Mouse (Mus musculus) midbrain, embryonic 13.5 days (tissue): ENCODE measurements around the gene Igsf1. TPM values are rescaled to one million over a fixed set of nuclear protein-coding genes. Genes with fewer than 3 reads are reported as not detected.

Source experiments
- ATAC-seq: fragments of 200-750 bp; cut with Nextera tagmentation; 2 replicates; pipeline ENCODE4 v1.8.0; 2017; ENCODE audit warnings: mild to moderate bottlenecking, moderate TSS enrichment, moderate library complexity
- H3K27ac ChIP-seq: fragments of 300-500 bp; sonication (generic); 2 replicates; pipeline ENCODE4 v1.5.1; 2015; ENCODE audit warnings: inconsistent platforms, mild to moderate bottlenecking, moderate library complexity
- H3K27me3 ChIP-seq: fragments of 300-500 bp; sonication (generic); 2 replicates; pipeline ENCODE4 v1.6.1; 2015; ENCODE audit warnings: mild to moderate bottlenecking, inconsistent platforms
- H3K36me3 ChIP-seq: fragments of 300-500 bp; sonication (generic); 2 replicates; pipeline ENCODE4 v1.6.1; 2015; ENCODE audit warnings: mild to moderate bottlenecking, inconsistent platforms
- H3K4me1 ChIP-seq: fragments of 300-500 bp; sonication (generic); replicated peaks from 2 replicates; pipeline ENCODE4 v1.6.1; 2015; ENCODE audit warnings: inconsistent platforms
- H3K4me2 ChIP-seq: fragments of 300-500 bp; sonication (generic); replicated peaks from 2 replicates; pipeline ENCODE4 v1.6.1; 2015; ENCODE audit warnings: moderate library complexity, mild to moderate bottlenecking, inconsistent platforms
- H3K4me3 ChIP-seq: fragments of 300-500 bp; sonication (generic); replicated peaks from 2 replicates; pipeline ENCODE4 v1.5.1; 2015; ENCODE audit warnings: mild to moderate bottlenecking, inconsistent platforms
- H3K9ac ChIP-seq: fragments of 300-500 bp; sonication (generic); replicated peaks from 2 replicates; pipeline ENCODE4 v1.6.1; 2015; ENCODE audit warnings: mild to moderate bottlenecking, inconsistent platforms
- H3K9me3 ChIP-seq: fragments of 300-500 bp; sonication (generic); 2 replicates; pipeline ENCODE4 v1.6.1; 2016; ENCODE audit warnings: mild to moderate bottlenecking, inconsistent platforms
- WGBS: fragments of 180-500 bp; shearing (Covaris S2); methylation state at CpG from one replicate; pipeline ENCODE4 v1.1.7; 2015; 5-methylcytosine and 5-hydroxymethylcytosine counted together
- polyA plus RNA-seq: library from polyadenylated mRNA; unstranded; fragments of >200 nt; fragmentation: Nextera tagmentation; extraction: Ambion mirVana; gene quantifications from 2 replicates; pipeline ENCODE4 v1.2.1, GENCODE M21; 2015

Gene Igsf1
- 4.3 and 4.8 TPM in 2 replicates for polyA plus RNA-seq

GRCm38 (mm10) chrX:49797213-49798019 is at the start of gene Igsf1:
Igsf1 (minus strand) TSS chrX:49797749.
- Histone ChIP-seq H3K9ac (peak within 1 kb of the TSS; percentile 39; the same call in 1 of the 2 replicates), H3K9me3 (no peaks in the 10 kb centered on the region; the same call in 1 of the 2 replicates), H3K4me3 (peak within 1 kb of the TSS; percentile 40), H3K27ac (no peak within 1 kb of the TSS), H3K27me3 (no peaks in the 10 kb centered on the region), H3K36me3 (no peaks in the 10 kb centered on the region), H3K4me1 (no peaks in the 10 kb centered on the region), H3K4me2 (peak within 1 kb of the TSS; percentile 54)
- peak; percentile 98 for ATAC-seq
- WGBS: 24% methylated on average over 26 of the region's 28 CpGs

GRCm38 (mm10) chrX:49770828-49771227 is 26.7 kb downstream of the Igsf1 start:
- Histone ChIP-seq H3K4me1 (no peaks in the 10 kb centered on the region), H3K4me3 (no peak overlapping the region), H3K27ac (no peak overlapping the region), H3K9me3 (no peaks in the 10 kb centered on the region), H3K4me2 (no peak overlapping the region), H3K27me3 (no peaks in the 10 kb centered on the region), H3K36me3 (no peaks in the 10 kb centered on the region), H3K9ac (no peak overlapping the region)
- 22% methylated on average over 2 of the region's 2 CpGs for WGBS
- no peak for ATAC-seq

- Histone ChIP-seq H3K9me3 (no peaks in the 10 kb centered on the region), H3K4me2 (no peak overlapping the region), H3K27me3 (no peaks in the 10 kb centered on the region), H3K27ac (no peak overlapping the region), H3K4me1 (no peaks in the 10 kb centered on the region), H3K9ac (no peak overlapping the region), H3K36me3 (no peaks in the 10 kb centered on the region), H3K4me3 (no peak overlapping the region)
- no peak for ATAC-seq
- WGBS: 34% methylated on average over 5 of the region's 5 CpGs
Measured at GRCm38 (mm10) chrX:49745192-49745591, 52.4 kb downstream of the Igsf1 start.

- Histone ChIP-seq H3K27ac (no peak within 1 kb of the TSS), H3K9me3 (no peaks in the 10 kb centered on the region), H3K4me2 (no peak within 1 kb of the TSS), H3K36me3 (no peaks in the 10 kb centered on the region), H3K27me3 (no peaks in the 10 kb centered on the region), H3K4me1 (no peaks in the 10 kb centered on the region), H3K4me3 (no peak within 1 kb of the TSS), H3K9ac (no peak within 1 kb of the TSS)
- 78% methylated on average over 2 of the region's 2 CpGs for WGBS
- ATAC-seq: no peak
Measured at GRCm38 (mm10) chrX:49734959-49735358, 62.6 kb downstream of the Igsf1 start, which contains the start of gene Olfr1321. Olfr1321 (minus strand) TSS chrX:49735059.

Other genes with a start within 250 kb of the Igsf1 start
- not detected in 2 replicates for gene Olfr1320, start 125.4 kb downstream of the Igsf1 start, polyA plus RNA-seq
- gene Olfr1321, start 62.7 kb downstream of the Igsf1 start, polyA plus RNA-seq: not detected in 2 replicates
- gene Olfr1322, start 93.7 kb upstream of the Igsf1 start, polyA plus RNA-seq: not detected in 2 replicates
- gene Olfr1323, start 221.6 kb upstream of the Igsf1 start, polyA plus RNA-seq: not detected in 2 replicates